Mouse (Mus musculus): ENCODE data around the gene Zfp663.

Zfp663 gene

DNA sequence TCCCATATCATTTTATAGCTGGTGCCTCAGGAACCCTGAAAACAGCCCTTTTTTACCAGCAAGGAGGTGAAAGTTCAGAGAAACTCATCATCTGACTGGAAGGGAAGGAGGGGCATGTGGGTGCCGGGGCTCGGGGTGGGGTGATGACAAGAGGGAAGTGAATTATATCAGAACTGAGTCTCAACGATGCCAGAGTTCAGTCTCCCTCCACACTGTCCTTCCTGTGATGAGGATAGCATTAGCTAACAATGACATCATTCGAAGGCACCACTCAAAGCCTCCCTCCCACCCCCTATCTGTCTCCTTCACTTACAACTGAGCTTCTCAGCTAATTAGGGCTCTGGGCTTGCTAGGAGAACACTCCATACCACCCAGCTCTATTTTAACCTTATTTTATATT, 49.0 kb downstream of the Zfp663 start:
- DNase-seq = no peak

DNA sequence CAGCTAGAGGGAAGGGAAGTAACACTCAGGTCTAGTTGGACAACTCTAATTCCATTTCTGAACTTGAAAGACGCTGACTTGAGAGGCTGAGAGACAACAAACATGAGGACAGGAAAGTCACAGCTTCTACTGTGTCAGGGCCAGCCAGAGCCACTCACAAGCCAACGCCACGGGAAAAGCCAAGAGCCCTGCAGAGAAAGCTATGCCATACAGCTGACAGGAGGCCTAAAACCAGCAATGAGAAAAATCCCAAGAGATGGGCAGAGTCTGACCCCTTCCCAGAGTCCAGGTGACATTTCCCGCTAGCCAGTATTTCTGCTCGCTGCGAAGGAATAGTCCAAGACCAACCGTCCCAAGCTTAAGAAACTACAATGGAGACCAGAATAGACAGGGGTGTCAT, 49.6 kb downstream of the Zfp663 start:
- no peak for DNase-seq

DNA sequence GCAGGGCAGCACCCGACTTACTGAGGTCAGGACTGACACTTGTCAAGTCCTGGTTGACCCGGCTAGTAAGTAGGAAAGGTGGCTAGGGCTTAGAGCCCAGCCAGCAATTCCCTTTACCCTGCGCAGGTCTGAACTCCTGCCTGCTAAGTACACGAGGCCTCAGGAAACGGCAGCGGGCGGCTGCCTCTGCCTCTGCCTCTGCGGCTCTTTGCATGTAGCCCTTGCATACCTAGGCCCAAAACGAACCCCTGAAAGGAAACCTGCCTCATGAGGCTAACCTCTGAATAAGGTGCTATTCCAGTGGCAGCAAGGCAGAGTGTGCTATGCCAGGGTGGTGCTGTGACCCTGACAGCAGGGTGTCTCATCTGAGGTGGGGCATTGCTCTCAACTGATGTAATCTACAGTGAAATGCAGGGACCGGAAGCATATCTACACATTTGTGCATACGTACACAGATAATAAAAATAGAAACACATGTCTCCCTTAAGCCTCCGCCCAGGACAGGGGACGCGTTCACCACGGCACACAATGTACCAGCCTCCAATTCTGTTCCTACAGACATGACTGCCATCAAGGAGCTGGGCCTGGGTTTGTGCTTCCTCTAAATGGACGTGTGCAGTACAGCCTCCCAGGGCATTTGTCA, 50.8 kb downstream of the Zfp663 start:
- no peak for DNase-seq

DNA sequence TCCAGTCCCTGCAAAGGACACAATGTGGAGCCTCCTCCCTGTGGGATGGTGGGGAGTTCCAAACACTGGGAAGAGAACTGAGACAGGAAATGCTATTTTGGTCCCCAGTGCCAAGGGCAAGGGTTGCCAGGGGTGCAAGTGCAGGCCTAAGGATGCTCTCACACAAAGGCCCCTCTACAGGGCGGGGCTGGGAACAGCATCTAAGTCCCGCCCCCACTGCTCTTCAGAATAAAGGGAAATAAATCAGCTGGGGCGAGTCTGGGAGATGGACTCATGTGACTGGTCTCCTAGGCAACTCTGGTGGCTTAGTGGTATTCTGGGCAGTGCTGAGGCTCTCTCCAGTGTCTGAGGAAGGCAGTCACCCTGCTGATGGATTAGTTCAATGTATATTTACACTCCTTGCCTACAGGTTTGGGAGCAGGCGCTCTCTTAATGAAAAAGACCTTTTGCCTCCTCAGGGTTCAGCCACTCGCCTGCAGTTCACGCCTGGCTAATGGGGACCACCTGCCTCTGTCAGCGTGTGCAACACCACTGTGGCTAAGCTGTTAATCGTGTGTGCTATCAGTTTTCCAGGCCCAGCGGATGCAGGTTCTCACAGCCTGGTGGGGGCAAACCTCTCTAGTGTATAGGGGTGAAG, 51.6 kb downstream of the Zfp663 start:
- no peak for DNase-seq

DNA sequence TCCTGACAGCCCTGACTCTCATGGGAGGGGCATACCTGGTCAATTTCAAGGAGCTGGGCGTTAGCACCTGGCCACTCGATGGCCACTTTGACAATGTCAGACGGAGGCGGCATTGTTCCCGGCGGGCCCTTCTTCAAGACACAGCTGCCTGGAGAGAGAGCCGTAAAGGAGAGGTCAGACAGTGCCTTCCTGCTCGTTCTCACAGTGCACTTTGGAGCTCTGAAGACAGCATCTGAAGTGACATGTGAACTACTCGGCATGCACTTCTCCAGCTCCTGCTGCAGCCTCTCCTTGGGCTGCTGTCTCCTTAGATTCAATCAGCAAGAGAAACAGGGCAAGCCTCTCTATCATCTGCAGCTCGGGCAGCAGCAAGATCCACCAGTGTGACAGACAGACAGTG, 52.3 kb downstream of the Zfp663 start:
- no peak for DNase-seq

DNA sequence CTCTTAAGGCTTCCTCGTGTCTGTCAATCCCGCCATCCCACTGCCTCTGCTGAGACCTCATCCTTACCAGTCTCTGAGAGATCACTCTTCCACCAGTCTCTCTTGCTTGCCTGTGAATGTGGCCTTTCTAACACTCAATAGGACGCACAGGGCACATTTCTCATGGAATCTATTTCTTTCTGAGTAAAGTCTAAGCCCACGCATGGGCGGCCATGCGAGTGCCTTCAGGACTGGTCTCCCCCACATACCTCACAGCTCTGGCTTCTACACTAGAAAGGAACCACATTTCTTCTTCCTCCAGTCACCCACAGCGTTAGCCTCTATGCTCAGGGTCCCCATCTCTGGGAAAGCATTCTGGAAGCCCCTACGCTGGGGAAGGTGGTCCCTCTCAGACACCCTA, 54.3 kb downstream of the Zfp663 start:
- no peak for DNase-seq

DNA sequence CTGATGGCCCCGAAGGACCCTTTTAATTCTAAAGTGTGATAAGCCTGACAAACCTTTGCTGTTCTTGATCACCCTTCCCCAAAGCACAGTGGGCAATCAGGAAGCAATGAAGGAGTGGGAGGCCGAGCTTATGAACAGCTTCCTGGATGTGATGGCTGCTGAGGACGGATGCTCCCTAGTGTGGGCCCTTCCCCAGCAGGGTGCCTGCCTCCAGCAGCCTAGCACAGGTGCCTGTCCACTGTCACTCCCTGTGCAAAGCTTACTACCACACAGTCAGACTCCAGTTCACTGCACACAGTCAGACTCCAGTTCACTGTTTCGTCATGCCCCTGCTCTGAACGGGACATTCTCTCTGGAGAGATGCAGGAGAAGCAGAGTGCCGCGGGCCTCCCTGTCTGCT, 56.1 kb downstream of the Zfp663 start:
- no peak for DNase-seq

DNA sequence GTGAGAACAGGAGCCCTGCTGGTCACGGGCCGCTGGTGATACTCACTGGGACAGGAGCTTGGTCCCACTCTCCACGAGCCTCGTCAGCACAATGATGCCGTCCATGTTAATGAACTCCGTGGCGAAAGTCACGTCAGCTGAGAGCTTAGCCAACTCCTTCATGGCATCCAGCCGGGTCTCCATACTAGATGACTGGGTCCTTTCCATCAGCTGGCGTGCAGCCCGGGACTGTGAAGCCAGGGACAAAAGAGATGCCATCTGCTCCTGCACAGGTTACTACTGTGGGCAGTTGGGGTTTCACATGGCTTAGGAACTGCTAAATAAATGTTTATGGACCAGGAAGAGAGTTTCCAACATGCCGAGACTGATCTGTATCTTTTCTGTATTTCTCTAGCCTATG, 57.0 kb downstream of the Zfp663 start:
- DNase-seq = no peak

DNA sequence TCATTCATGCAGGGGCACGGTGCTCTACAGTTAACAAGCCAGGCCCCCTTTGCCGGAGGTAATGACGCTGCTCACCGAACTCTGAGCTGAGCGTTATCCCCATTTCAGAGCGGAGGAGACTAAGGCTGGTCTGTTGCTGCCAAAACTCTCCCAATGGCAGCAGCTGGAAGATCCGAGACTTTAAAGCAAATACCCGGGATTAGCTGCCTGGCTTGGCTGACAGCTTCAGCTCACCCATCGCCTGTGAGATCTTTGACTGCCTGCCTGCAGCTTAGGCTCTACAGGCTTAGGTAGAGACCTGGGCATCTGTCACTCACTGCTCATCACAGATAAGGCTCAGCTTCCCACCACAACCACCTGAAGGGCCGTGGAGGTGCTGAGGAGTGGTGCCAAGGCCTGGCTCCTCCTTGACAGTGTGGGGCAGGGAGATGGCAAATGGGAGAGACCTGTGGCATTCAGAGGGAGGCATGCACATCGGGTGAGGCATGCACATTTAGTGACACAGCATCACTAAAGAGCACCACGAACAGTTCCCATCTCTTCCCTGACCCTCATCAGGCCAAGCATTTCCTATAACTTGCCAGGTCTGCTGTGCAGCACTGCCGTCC, 57.6 kb downstream of the Zfp663 start:
- no peak for DNase-seq

DNA sequence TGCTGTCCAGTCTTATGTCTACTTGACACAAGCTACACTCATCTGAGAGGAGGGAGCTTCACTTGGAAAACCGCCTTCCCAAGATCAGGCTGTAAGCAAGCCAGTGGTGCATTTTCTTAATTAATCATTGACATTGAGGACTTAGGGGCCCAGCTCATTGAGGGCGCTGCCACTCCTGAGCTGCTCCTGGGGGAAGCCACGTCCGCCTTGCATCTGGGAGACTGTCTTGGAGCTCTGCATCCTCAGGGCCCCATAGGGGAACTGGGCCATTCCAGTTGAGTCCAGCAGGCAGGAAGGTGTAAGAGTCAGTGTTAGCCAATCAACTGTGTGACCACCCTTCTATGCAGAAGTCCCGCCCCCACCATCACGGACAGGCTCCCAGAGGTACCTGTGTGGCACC, 60.7 kb downstream of the Zfp663 start:
- DNase-seq = no peak

DNA sequence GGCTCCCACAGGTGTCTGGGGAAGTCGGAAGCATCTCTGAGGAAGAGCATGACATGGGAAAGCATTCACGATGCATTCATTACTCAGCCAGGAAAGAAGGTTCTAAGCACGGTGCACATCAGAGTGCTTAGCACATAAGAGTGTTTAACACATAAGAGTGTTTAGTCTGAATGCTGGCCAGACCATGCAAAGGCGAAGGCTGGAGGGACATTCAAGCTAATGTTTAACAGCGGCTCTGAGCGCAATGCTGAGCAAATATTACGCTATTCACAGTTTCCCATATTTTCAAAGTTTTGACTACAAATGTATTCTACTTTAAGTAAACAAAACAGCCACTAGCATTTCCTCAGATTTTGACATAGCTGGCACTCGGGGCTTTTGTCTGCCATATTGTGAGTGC, 63.1 kb downstream of the Zfp663 start:
- no peak for DNase-seq

DNA sequence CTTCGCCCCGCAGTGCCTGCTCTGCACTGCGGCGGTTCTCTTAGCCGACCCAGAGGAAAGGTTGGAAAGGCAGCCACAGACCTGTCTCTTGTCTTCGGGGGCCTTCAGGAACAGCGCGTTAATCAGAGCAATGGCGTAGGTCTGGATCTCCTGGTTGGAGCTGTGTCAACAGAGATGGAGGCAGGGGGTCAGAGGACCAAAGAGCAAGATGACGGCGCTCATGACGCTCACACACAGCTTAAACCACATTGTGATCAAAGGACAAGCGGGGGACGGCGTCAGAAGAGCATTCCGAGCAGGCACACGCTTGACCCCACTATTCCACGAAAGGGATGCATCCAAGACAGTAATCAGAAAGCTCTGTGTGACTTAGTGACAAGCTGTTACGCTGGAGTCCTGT, 63.7 kb downstream of the Zfp663 start:
- DNase-seq = no peak

DNA sequence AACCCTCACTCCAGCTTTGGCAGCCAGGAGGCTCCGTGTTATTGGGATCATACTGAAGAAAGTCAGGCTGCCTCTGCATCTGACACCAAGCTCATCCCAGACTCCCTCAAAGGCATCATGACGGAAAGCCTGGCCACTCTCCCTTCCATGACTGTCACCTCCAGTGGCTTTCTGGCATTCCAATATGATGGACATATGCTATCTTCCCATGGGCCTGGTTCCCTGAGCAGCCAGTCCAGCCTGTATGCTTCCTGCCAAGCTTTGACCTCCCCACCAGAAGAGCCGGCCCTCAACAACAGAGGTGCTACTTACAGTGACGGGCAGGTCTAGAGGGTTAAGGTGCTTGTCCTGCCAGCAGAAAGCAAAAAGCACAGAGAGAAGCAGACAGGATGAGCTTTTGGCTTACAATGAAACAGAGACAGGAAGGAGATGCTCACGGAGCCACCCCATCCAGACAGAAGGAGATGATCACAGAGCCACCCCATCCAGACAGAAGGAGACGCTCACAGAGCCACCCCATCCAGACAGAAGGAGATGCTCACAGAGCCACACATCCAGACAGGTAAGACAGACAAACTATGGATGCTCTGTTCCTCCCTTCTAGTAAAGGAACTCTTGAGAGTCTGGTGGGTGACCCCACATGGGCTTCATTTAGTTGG, 65.0 kb downstream of the Zfp663 start:
- no peak for DNase-seq

DNA sequence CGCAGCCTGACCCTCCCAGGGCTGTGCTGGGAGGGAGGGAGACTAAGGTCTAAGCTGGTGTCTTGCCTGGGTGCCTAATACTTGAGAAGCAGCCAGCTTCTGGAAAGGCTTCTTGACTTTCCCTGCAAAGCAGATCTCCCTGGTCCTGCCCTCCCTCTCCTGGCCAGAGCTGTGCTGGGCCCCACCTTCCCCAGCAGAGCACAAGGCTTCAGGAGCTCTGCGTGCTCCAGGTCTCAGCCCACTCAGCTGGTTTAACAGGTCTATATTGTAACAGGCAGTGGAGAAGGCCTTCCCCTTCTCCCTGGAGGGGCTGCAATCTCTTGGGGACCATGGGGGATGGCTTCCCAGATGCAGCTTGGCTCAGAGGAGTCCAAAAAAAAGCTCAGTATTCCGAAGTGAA, 67.1 kb downstream of the Zfp663 start:
- DNase-seq = no peak

Measured in thymus, adult 18-20 months (tissue).